Comparison of ENCODE assay signal across 8 mouse cellular contexts in the genomic region with DNA sequence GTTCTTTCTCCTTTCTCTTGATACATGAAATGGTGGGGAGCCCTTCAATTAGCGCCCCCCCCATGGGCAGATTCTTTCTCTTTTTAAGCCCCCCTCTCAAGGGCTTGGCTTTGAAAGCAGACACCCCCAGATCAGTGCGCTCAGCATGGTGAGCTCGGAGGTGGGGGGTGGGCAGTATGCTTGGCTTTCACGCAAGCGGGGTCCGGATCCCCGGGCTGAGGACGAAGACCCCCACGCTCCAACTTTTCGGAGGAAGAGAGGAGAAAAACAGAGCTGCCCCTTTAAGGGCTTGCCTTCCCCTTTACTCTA. TPM values are rescaled to one million over a fixed set of nuclear protein-coding genes. Genes with fewer than 3 reads are reported as not detected.
DNase-seq lines count a peak whose midpoint lies in the region; ATAC-seq lines count a peak whose summit lies in the region.

No protein-coding gene starts in this region.

- no peak overlapping the region for H3K27ac ChIP-seq in liver, embryonic 11.5 days (ENCODE audit: low read depth, low read length)
- peak overlapping the region; percentile 40; the same call in 1 of the 2 replicates for H3K27ac ChIP-seq in stomach, embryonic 14.5 days (ENCODE audit: low read length)

- ATAC-seq in megakaryocyte, adult 5-6 weeks (ENCODE audit: poor library complexity, severe bottlenecking), result no peak
- ATAC-seq in liver, embryonic 11.5 days (replicated peaks; ENCODE audit: low FRiP score), result no peak
- no peak for ATAC-seq in stomach, embryonic 14.5 days (ENCODE audit: insufficient number of reproducible peaks, insufficient read depth, low FRiP score, low read depth)

- H3K9me3 ChIP-seq in megakaryocyte, embryonic 14.5 days, result no peaks in the 10 kb centered on the region
- H3K9me3 ChIP-seq in liver, embryonic 11.5 days (ENCODE audit: control insufficient read depth, low read length), result no peaks in the 10 kb centered on the region
- no peaks in the 10 kb centered on the region for H3K9me3 ChIP-seq in stomach, embryonic 14.5 days (ENCODE audit: control insufficient read depth, low read depth, low read length)

- peak; percentile 32 for DNase-seq in adrenal gland, adult 8-10 months
- DNase-seq in adrenal gland, postnatal 36 days, result no peak
- DNase-seq in liver, embryonic 11.5 days (ENCODE audit: low spot score), result no peak
- no peak for DNase-seq in frontal cortex, postnatal 25 days (ENCODE audit: low spot score in 2 of 2)
- DNase-seq in left cerebral cortex, postnatal 14 days (ENCODE audit: low spot score in 2 of 2), result no peak

- H3K27me3 ChIP-seq in megakaryocyte, embryonic 14.5 days (replicated peaks), result peaks cover 57% of the 10 kb centered on the region
- peaks cover 22% of the 10 kb centered on the region for H3K27me3 ChIP-seq in liver, embryonic 11.5 days (replicated peaks; ENCODE audit: control insufficient read depth, insufficient read depth, low read length)
- H3K27me3 ChIP-seq in stomach, embryonic 14.5 days (ENCODE audit: control insufficient read depth, insufficient read depth, low read length), result no peaks in the 10 kb centered on the region

- H3K4me2 ChIP-seq in liver, embryonic 11.5 days, result peak overlapping the region; percentile 63
- peak overlapping the region; percentile 61 for H3K4me2 ChIP-seq in stomach, embryonic 14.5 days (replicated peaks; ENCODE audit: low read depth, low read length)

- no peaks in the 10 kb centered on the region for H3K36me3 ChIP-seq in megakaryocyte, embryonic 14.5 days (replicated peaks; ENCODE audit: low read length)
- no peaks in the 10 kb centered on the region for H3K36me3 ChIP-seq in liver, embryonic 11.5 days (ENCODE audit: control insufficient read depth, insufficient read depth, low read length)
- H3K36me3 ChIP-seq in stomach, embryonic 14.5 days (ENCODE audit: control insufficient read depth, insufficient read depth, low read length), result no peaks in the 10 kb centered on the region

- peak overlapping the region; percentile 64; the same call in 1 of the 2 replicates for H3K9ac ChIP-seq in liver, embryonic 11.5 days (ENCODE audit: low read depth, low read length)
- H3K9ac ChIP-seq in stomach, embryonic 14.5 days (replicated peaks; ENCODE audit: low read depth, low read length), result peak overlapping the region; percentile 89; the same call in 1 of the 2 replicates

- WGBS in liver, embryonic 11.5 days, result 1% methylated on average over 8 of the region's 10 CpGs
- WGBS in stomach, embryonic 14.5 days, result 0% methylated on average over 10 of the region's 10 CpGs

- H3K4me1 ChIP-seq in megakaryocyte, embryonic 14.5 days, result peaks cover 15% of the 10 kb centered on the region
- no peaks in the 10 kb centered on the region for H3K4me1 ChIP-seq in liver, embryonic 11.5 days (replicated peaks; ENCODE audit: control insufficient read depth, insufficient read depth, low read length)
- peaks cover 21% of the 10 kb centered on the region; the same call in 1 of the 2 replicates for H3K4me1 ChIP-seq in stomach, embryonic 14.5 days (ENCODE audit: control insufficient read depth, insufficient read depth, low read length)

- peak overlapping the region; percentile 91 for H3K4me3 ChIP-seq in megakaryocyte, embryonic 14.5 days (replicated peaks)
- H3K4me3 ChIP-seq in liver, embryonic 11.5 days (ENCODE audit: low read depth, low read length), result peak overlapping the region; percentile 74
- H3K4me3 ChIP-seq in stomach, embryonic 14.5 days (ENCODE audit: low read depth, low read length), result peak overlapping the region; percentile 89

- intact Hi-C loops in left cerebral cortex, postnatal 14 days (cut with DNase I), result loop anchor here (2.0 kb wide), 1 partner anchor 68 kb away; no protein-coding TSS in a partner anchor

RNA-seq across cellular contexts. Expression of gene Peli2, which starts 0.2 kb away (rescaled TPM):
- total RNA-seq in adrenal gland, adult 8-10 months (2022), result 10 to 100 TPM; 20.4 to 37.6 (median 28.8) TPM
- 10 to 100 TPM; 28.0 to 28.5 TPM for total RNA-seq in adrenal gland, postnatal 36 days (2021)
- 2.8 TPM in 1 of 2 replicates, not detected in the other for polyA plus RNA-seq in megakaryocyte, embryonic 14.5 days (2012; ENCODE audit: insufficient read depth, low replicate concordance)
- total RNA-seq in megakaryocyte, adult 5-6 weeks (2015), result 9.6 and 9.7 TPM in 2 replicates
- 5.7 and 7.6 TPM in 2 replicates for total RNA-seq in megakaryocyte, adult 5-6 weeks (2017)
- 3.1 TPM in 2 replicates for polyA plus RNA-seq in liver, embryonic 11.5 days (2014; fragmentation: Nextera tagmentation; extraction: Ambion mirVana)
- 10.2 and 11.2 TPM in 2 replicates for polyA plus RNA-seq in stomach, embryonic 14.5 days (2014; fragmentation: Nextera tagmentation; extraction: Ambion mirVana)
- total RNA-seq in left cerebral cortex, postnatal 14 days (2021), result 10 to 100 TPM; 18.9 to 26.2 TPM
